Mouse (Mus musculus): ENCODE data around the gene Map3k1. TPM values are rescaled to one million over a fixed set of nuclear protein-coding genes. Genes with fewer than 3 reads are reported as not detected.
A peak's percentile ranks its signal among the peaks of the same experiment; 100 is the strongest.

Map3k1 gene
- polyA plus RNA-seq, 1 experiment = 34.5 TPM

DNA sequence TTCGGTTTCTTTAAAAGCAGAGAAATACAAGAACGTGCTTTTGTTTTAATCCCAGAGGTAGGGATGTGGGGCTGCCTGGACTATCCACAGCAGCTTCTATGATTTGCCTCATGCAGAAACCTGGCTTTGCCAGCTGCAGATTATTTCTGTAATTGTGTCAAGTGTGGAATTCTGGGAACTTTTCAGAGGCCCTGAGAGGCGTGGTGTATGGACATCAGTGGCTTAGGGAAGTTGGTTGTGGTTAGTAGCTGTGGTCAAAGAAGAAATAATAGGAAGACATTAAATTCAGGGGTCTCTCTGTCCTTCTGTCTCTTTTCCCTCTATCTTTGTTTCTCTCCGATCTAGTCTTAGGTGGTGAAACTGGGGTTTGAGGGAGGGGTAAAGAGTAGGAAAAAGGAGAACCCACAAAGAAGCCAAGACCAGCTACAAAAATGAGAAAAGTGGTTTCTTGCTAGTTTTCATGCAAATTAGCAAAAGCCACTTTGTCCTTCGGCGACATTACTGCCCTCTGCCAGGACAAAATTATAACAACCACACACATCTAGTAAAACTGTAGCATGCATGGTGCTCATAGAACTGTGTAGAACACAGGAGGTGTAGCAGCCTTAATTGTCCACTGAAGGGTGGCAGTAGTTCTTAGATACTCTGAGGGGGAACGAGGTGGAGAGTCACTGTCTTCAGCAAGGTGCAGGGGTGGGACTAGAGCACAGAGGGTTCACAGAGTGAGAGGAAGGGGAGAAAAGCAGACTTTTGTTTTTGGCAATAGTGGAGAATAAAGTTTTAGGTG lies 67.4 kb downstream of the Map3k1 start:
- H3K27ac ChIP-seq (ENCODE audit: insufficient read depth, low read length) = no peak overlapping the region
- TF ChIP-seq CTCF (IDR thresholded peaks at IDR 0.05; ENCODE audit: low read depth, low read length) (no peak), POLR2A (IDR thresholded peaks at IDR 0.05; ENCODE audit: insufficient read depth, low read length) (no peak), EP300 (IDR thresholded peaks at IDR 0.05; ENCODE audit: insufficient read depth, low read depth, low read length) (no peak)
- H3K9me3 ChIP-seq (replicated peaks; ENCODE audit: control insufficient read depth, insufficient read depth, low read length, poor library complexity, severe bottlenecking) = peaks cover 4% of the 10 kb centered on the region; the same call in 1 of the 2 replicates
- H3K4me1 ChIP-seq (ENCODE audit: control insufficient read depth, insufficient read depth, low read length) = no peaks in the 10 kb centered on the region
- no peaks in the 10 kb centered on the region for H3K36me3 ChIP-seq (ENCODE audit: control insufficient read depth, insufficient read depth, low read length, poor library complexity, severe bottlenecking)
- no peak overlapping the region for H3K4me3 ChIP-seq (ENCODE audit: low read depth, low read length)
- H3K27me3 ChIP-seq (ENCODE audit: control insufficient read depth, insufficient read depth, low read length, poor library complexity, severe bottlenecking) = no peaks in the 10 kb centered on the region
- H3K9ac ChIP-seq (ENCODE audit: low read depth, poor library complexity, severe bottlenecking) = no peak overlapping the region

GRCm38 (mm10) chr13:111726898-111727297 lies 81.9 kb downstream of the Map3k1 start:
- TF ChIP-seq EP300 (IDR thresholded peaks at IDR 0.05; ENCODE audit: insufficient read depth, low read depth, low read length) (no peak), CTCF (IDR thresholded peaks at IDR 0.05; ENCODE audit: low read depth, low read length) (no peak), POLR2A (IDR thresholded peaks at IDR 0.05; ENCODE audit: insufficient read depth, low read length) (no peak)
- Histone ChIP-seq H3K27ac (ENCODE audit: insufficient read depth, low read length) (no peak overlapping the region), H3K36me3 (ENCODE audit: control insufficient read depth, insufficient read depth, low read length, poor library complexity, severe bottlenecking) (no peaks in the 10 kb centered on the region), H3K4me3 (ENCODE audit: low read depth, low read length) (no peak overlapping the region), H3K9ac (ENCODE audit: low read depth, poor library complexity, severe bottlenecking) (no peak overlapping the region), H3K4me1 (ENCODE audit: control insufficient read depth, insufficient read depth, low read length) (no peaks in the 10 kb centered on the region), H3K9me3 (replicated peaks; ENCODE audit: control insufficient read depth, insufficient read depth, low read length, poor library complexity, severe bottlenecking) (peaks cover 18% of the 10 kb centered on the region), H3K27me3 (ENCODE audit: control insufficient read depth, insufficient read depth, low read length, poor library complexity, severe bottlenecking) (no peaks in the 10 kb centered on the region)

GRCm38 (mm10) chr13:111725165-111726077 lies 83.4 kb downstream of the Map3k1 start:
- H3K27ac ChIP-seq (ENCODE audit: insufficient read depth, low read length) = peak overlapping the region; percentile 45
- H3K4me3 ChIP-seq (ENCODE audit: low read depth, low read length) = peak overlapping the region; percentile 86
- H3K36me3 ChIP-seq (ENCODE audit: control insufficient read depth, insufficient read depth, low read length, poor library complexity, severe bottlenecking) = no peaks in the 10 kb centered on the region
- H3K9me3 ChIP-seq (replicated peaks; ENCODE audit: control insufficient read depth, insufficient read depth, low read length, poor library complexity, severe bottlenecking) = peaks cover 18% of the 10 kb centered on the region
- H3K27me3 ChIP-seq (ENCODE audit: control insufficient read depth, insufficient read depth, low read length, poor library complexity, severe bottlenecking) = no peaks in the 10 kb centered on the region
- H3K4me1 ChIP-seq (ENCODE audit: control insufficient read depth, insufficient read depth, low read length) = no peaks in the 10 kb centered on the region
- H3K9ac ChIP-seq (ENCODE audit: low read depth, poor library complexity, severe bottlenecking) = peak overlapping the region; percentile 69
- TF ChIP-seq EP300 (IDR thresholded peaks at IDR 0.05; ENCODE audit: insufficient read depth, low read depth, low read length) (0 out of 2 replicates have a peak, but pooled peaks have one; percentile 3), POLR2A (IDR thresholded peaks at IDR 0.05; ENCODE audit: insufficient read depth, low read length) (peak; percentile 57), CTCF (IDR thresholded peaks at IDR 0.05; ENCODE audit: low read depth, low read length) (no peak)

DNA sequence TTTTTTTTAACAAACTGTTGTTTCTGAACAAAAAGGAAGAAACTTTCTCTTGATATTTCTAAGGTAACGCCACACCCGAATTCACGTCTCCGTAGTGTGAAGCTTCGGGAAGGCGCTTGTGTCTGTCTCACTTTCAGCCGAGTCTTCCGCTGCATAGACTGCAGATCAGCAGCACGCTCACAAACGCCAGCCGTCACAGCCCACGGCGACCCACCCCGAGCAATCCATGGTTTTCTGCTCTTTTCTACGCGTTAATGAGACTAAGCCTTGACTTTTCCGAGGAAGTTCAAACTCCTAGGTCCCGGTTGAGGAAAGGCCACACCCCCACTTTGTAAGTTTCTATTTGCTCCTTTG lies 84.0 kb downstream of the Map3k1 start:
- H3K4me3 ChIP-seq (ENCODE audit: low read depth, low read length) = peak overlapping the region; percentile 85
- peaks cover 18% of the 10 kb centered on the region for H3K9me3 ChIP-seq (replicated peaks; ENCODE audit: control insufficient read depth, insufficient read depth, low read length, poor library complexity, severe bottlenecking)
- no peaks in the 10 kb centered on the region for H3K4me1 ChIP-seq (ENCODE audit: control insufficient read depth, insufficient read depth, low read length)
- H3K27me3 ChIP-seq (ENCODE audit: control insufficient read depth, insufficient read depth, low read length, poor library complexity, severe bottlenecking) = no peaks in the 10 kb centered on the region
- no peak for TF ChIP-seq EP300 (IDR thresholded peaks at IDR 0.05; ENCODE audit: insufficient read depth, low read depth, low read length)
- H3K36me3 ChIP-seq (ENCODE audit: control insufficient read depth, insufficient read depth, low read length, poor library complexity, severe bottlenecking) = no peaks in the 10 kb centered on the region
- peak overlapping the region; percentile 51 for H3K27ac ChIP-seq (ENCODE audit: insufficient read depth, low read length)
- H3K9ac ChIP-seq (ENCODE audit: low read depth, poor library complexity, severe bottlenecking) = peak overlapping the region; percentile 69

DNA sequence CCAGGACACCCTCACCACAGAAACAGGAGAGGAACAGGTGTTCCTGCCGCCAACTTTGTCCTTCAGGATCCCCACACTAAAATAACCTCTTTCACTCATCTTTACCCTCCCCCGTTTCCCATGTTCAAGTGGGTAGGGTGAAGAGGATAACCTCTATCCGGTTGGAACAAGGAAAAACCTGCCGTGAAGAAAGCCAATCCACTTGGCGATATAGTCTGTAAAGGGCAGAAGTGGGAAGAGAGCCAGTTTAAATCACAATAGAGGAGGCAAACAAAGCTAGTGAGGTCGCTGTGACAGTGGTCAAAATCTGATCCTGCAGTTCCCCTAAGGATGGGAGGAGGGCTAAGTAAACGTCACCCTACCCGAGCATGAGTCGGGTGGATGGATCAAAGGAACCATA lies 89.1 kb downstream of the Map3k1 start:
- Histone ChIP-seq H3K27ac (ENCODE audit: insufficient read depth, low read length) (peak overlapping the region; percentile 45; the same call in 1 of the 2 replicates), H3K9me3 (replicated peaks; ENCODE audit: control insufficient read depth, insufficient read depth, low read length, poor library complexity, severe bottlenecking) (no peaks in the 10 kb centered on the region), H3K9ac (ENCODE audit: low read depth, poor library complexity, severe bottlenecking) (no peak overlapping the region), H3K27me3 (ENCODE audit: control insufficient read depth, insufficient read depth, low read length, poor library complexity, severe bottlenecking) (no peaks in the 10 kb centered on the region), H3K36me3 (ENCODE audit: control insufficient read depth, insufficient read depth, low read length, poor library complexity, severe bottlenecking) (peaks cover 19% of the 10 kb centered on the region), H3K4me3 (ENCODE audit: low read depth, low read length) (no peak overlapping the region), H3K4me1 (ENCODE audit: control insufficient read depth, insufficient read depth, low read length) (no peaks in the 10 kb centered on the region)
- TF ChIP-seq POLR2A (IDR thresholded peaks at IDR 0.05; ENCODE audit: insufficient read depth, low read length) = no peak
- no peak for TF ChIP-seq CTCF (IDR thresholded peaks at IDR 0.05; ENCODE audit: low read depth, low read length)
- no peak for TF ChIP-seq EP300 (IDR thresholded peaks at IDR 0.05; ENCODE audit: insufficient read depth, low read depth, low read length)

Data from ES-Bruce4 (cell line).